Mouse (Mus musculus): ENCODE data around the gene Mex3a.

Gene Mex3a

DNA sequence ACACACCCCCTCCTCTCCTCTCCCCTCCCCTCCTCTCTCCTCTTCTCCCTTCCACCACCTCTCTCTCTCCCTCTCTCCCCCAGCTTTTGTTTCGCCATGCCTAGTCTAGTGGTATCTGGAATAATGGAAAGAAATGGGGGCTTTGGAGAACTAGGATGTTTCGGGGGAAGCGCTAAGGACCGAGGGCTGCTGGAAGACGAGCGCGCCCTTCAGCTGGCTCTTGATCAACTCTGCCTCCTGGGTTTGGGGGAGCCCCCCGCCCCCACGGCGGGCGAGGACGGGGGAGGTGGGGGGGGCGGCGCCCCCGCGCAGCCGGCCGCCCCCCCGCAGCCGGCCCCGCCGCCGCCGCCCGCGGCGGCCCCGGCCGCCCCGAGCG, at the start of gene Mex3a:
TSS of gene Mex3a (plus strand) at position 97 of the 376 bp plus-strand sequence.
- no peak for DNase-seq (ENCODE audit: low spot score)

DNA sequence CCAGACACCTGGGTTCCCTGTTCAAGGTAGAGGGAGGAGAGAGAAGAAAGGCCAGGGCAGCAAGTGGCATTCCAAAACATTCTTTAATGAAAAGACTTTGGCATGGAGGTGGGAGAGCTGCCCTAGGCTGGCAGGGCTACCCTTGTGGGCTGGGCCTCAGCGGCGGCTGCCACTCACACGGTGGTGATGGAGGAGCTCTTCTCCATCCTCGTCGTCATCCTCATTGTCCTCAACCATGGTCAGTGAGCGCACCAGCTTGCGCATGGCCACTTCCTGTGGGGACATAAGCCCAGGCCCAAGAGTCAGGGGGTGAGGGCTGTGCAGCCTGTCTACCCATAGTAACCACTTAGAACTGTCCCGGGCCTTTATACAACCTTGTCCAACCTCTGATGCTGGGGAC, 49.1 kb upstream of the Mex3a start:
- no peak for DNase-seq (ENCODE audit: low spot score)

DNA sequence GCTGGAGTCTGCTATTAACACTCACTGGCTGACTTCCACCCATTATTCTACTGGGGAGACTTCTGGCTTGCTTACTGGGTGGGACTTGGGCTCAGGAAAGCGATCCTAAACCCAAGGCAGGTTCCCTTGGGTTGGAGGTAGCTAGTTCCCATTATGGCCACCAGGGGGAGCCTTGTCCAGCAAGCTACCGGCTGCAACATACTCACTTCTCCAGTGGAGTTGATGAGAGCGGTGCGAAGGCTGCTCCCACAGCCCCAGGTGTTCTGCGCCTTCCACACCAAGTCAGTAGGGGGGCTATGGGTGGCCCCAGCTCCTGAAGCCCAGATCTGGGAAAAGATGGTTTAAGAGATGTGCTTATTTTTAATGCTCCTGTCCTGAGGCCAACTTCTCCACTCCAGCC, 48.6 kb upstream of the Mex3a start:
- peak; percentile 72 for DNase-seq (ENCODE audit: low spot score)

- no peak for DNase-seq (ENCODE audit: low spot score)
Observed at GRCm38 (mm10) chr3:88484597-88485316, 47.4 kb upstream of the Mex3a start.

GRCm38 (mm10) chr3:88486043-88486442, 46.2 kb upstream of the Mex3a start:
- no peak for DNase-seq (ENCODE audit: low spot score)

DNA sequence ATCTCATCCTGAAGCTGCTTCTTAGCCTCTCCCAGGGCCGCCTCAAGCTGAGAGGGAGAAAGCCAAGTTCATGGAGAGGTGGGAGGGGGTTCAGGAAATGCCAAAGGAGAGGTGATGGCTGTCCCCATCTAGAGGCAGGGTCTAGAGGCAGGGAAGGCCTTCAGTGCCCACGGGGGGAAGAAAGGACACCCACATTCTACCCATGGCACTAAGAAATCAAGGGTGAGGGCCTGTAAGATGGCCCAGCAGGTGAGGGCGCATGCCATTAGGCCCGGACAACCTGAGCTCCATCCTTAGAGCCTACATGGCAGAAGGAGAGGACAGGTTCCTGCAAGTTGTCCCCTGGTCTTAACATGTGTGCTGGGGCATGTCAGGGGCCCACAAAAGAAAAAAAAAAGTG, 45.3 kb upstream of the Mex3a start:
- DNase-seq (ENCODE audit: low spot score), result no peak

DNA sequence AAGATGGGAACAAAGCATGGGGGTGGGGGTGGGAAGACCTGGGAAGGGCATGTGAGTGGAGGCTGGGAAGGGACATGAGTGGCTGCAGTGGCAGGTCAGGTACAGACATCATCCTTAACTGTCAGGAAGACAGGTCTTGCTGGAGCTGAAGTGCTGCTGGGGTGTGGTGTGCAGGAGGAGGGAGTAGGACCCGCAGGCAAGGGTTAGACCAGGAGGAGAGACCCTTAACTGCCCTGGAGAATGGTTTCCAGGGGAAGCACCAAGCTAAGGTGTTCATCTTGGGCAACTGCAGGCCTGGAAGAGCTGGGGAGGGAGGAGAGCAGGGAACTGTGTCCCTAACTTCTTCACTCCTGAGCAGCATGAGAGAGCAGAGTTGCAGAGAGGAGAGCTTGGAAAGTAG, 44.8 kb upstream of the Mex3a start:
- DNase-seq (ENCODE audit: low spot score), result no peak

GRCm38 (mm10) chr3:88493706-88494582, 38.3 kb upstream of the Mex3a start:
- no peak for DNase-seq (ENCODE audit: low spot score)

DNA sequence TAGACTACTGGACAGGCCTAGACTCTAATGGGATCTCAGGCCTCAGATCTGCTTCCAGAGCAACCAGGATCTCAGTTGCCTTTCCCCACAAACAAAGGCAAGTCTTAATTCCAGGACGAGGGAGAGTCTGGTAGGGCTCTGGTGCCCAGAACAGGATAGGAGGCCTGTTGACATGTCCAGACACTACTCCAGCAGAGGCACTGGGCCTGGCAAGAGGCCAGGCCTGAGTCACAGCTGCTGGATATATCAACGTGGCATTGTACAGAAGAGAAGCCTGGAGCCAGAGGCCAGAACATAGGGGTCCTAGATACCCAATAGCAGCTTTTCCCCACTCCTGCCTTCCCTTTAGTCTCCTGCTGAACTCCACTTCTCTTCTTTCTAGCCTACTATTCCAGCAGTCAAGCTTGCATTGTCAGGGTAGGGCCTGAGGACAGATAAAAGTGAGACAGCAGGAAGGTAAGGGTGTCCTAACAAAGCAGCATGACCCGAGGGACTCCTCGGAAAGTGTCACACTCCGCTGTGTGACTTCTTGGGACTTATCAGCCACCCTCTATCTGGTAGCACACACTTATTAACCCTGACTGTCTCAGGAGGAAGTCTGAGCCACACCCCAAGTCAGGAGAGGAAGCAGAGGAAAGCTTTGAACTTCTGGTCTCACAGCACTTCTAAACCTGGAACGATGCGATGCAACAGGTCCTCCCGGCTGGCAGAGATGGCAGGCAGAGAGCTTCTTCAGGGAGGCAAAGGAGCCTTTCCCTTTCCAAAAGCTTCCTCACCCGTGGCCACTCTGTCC, 37.2 kb upstream of the Mex3a start:
- DNase-seq (ENCODE audit: low spot score), result peak; percentile 88

GRCm38 (mm10) chr3:88495741-88496415, 36.3 kb upstream of the Mex3a start:
- peak; percentile 59 for DNase-seq (ENCODE audit: low spot score)

- no peak for DNase-seq (ENCODE audit: low spot score)
Observed at GRCm38 (mm10) chr3:88499580-88499979, 32.6 kb upstream of the Mex3a start.

DNA sequence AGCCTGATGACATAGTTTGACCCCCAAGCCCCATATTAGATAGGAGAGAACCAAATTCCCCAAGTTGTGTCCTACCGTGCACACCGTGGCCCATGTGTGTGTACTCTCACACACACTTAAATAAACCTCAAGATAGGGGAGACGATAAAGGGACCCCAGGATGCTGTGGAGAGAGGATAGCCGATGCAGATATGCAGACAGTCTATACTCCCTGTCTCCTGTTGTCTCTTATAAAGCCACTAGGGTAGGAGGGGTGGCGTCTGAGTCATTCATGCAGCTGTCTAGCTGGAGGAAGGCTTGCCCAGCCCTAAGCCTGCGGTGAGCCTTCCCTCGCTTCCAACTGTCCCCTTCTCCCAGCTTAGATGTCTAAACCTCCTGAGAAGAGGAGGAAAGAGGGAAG, 32.1 kb upstream of the Mex3a start:
- DNase-seq (ENCODE audit: low spot score), result no peak

GRCm38 (mm10) chr3:88500655-88501365, 31.4 kb upstream of the Mex3a start:
- no peak for DNase-seq (ENCODE audit: low spot score)

GRCm38 (mm10) chr3:88501366-88502030, 30.7 kb upstream of the Mex3a start:
- peak; percentile 75 for DNase-seq (ENCODE audit: low spot score)

DNA sequence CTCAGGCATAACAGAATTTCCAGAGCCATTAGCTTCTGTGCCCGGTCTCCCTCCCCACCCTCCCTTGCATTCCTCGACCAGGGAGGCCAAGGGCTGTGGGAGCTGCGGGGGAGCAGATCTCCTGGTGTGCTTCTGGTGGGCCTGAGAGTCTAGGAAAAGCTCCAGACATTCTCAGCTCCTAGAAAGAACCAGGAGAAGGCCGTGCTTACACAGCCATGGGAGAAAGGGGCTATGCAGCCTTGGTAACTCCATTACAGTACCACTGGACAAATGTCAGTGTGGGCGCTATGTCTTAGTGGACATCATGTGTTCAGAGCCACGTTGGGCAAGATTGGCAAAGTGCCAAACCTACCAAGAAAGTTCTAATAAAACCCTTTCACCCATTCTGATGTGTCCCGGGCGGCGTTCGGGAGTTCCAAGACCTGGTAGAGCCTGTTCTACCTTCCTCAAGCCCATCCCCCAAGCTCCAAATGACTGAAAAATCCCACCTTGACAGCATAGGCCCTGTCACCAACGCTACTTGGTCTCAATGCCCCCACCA, 30.1 kb upstream of the Mex3a start:
- peak; percentile 87 for DNase-seq (ENCODE audit: low spot score)

- DNase-seq (ENCODE audit: low spot score), result peak; percentile 95
Observed at GRCm38 (mm10) chr3:88502641-88503504, 29.3 kb upstream of the Mex3a start.

DNA sequence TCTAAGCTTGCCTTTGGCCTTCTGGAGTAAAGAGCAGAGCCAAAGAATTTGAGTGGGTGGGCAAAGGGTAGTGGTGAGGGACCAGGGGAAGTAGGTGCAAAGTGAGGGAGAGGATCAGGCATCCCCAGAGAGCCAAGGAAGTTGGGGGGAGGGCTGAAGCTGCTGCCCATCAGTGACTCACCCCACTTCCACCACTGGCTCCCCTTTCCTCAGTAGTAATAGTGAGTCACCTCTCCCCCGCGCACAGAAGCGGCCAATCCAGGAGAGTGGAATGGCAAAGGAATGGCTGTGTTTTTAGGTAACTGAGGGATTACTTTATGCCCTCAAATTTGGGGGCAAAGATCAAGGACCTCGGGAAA, 28.7 kb upstream of the Mex3a start:
- DNase-seq (ENCODE audit: low spot score), result no peak

DNA sequence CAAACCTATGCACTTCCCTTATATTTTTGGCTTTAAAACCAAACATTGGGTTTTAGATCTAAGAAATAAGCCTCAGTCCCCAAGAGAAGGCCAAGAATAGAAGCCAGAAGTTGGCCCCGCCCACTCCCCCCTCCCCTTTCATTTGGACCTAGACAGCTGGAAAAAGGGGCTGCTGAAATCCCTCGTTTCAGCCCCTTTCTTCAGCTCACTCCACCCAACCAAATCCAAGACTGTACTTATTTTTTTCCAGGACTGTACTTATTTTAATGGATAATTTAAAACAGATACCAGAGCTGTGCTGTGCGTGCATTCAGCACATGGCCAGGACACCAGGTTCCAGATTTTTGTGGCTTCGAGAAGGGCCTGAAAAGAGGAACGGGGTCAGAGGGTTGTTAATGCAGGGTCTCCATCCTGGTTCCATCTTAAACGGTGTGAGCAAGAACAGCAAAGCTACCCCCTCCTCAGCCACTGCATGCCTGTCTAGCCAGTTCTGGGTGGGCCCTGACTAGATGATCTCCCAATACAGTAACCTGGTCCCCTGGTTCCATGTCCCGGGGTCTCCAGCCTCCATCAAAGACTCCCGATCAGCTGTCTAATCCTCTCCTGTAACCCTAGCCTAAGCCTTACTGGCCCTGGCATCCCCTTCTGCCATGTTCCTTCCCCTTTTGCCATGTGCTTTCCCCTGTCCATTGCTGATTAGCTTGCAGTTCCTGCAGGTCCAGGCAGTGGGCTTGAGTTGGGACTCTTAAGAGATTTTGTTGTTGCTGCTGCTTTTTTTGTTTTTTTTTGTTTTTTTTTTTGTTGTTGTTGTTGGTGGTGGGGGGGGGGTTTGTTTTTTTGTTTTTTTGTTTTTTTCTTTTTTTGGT, 28.1 kb upstream of the Mex3a start:
- no peak for DNase-seq (ENCODE audit: low spot score)

DNA sequence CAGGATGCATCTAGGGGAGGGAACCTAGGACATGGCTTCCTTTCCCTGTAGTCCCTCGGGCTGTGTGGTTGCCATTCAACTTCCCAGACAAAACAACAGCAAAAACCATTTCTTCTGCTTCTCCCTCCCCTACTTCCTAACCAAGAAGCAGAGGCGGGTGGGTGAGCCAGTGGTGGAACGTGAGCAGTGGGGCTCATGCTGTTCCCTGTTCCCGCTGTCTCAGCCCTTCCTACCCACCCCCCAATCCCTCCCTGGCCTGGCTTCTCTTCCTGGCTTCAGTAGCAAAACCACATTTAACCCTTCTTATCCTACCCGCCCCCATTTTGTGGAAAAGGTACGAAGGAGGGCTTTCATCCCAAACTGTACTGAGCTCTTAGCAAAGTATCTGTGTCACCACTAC, 27.1 kb upstream of the Mex3a start:
- no peak for DNase-seq (ENCODE audit: low spot score)
